Mouse (Mus musculus): ENCODE measurements around the gene Mpo. TPM values are rescaled to one million over a fixed set of nuclear protein-coding genes. Genes with fewer than 3 reads are reported as not detected.

Gene Mpo
- total and polyA plus RNA-seq, 2 experiments from 2014 or later = not detected

GRCm38 (mm10) chr11:87821502-87821901 is 28.1 kb downstream of the Mpo start:
- DNase-seq (ENCODE audit: low spot score) (no peak), ATAC-seq (ENCODE audit: low FRiP score) (no peak)
- H3K9ac ChIP-seq (replicated peaks; ENCODE audit: low read length, poor library complexity, severe bottlenecking) = no peak overlapping the region
- H3K4me2 ChIP-seq (ENCODE audit: low read depth, low read length, poor library complexity, severe bottlenecking) = no peak overlapping the region
- no peak overlapping the region for H3K27ac ChIP-seq (ENCODE audit: low read depth, low read length)
- TF ChIP-seq CTCF (IDR thresholded peaks at IDR 0.05) = no peak
- 49% methylated on average over 5 of the region's 5 CpGs for WGBS
- no peaks in the 10 kb centered on the region for H3K9me3 ChIP-seq (ENCODE audit: low read length)
- no peaks in the 10 kb centered on the region for H3K36me3 ChIP-seq (ENCODE audit: insufficient read depth, low read length)
- no peak overlapping the region for H3K4me3 ChIP-seq (ENCODE audit: low read depth, low read length)
- H3K4me1 ChIP-seq (ENCODE audit: insufficient read depth, low read length) = peaks cover 4% of the 10 kb centered on the region; the same call in 1 of the 2 replicates
- H3K27me3 ChIP-seq (ENCODE audit: insufficient read depth, low read length) = no peaks in the 10 kb centered on the region

GRCm38 (mm10) chr11:87828239-87828900 is 35.0 kb downstream of the Mpo start, which contains the start of gene Lpo:
Lpo (minus strand) TSS chr11:87828289.
- Histone ChIP-seq H3K27ac (ENCODE audit: low read depth, low read length) (0 out of 2 replicates have a peak within 1 kb of the TSS, but pooled peaks have one; percentile 26), H3K4me1 (ENCODE audit: insufficient read depth, low read length) (no peaks in the 10 kb centered on the region), H3K9ac (replicated peaks; ENCODE audit: low read length, poor library complexity, severe bottlenecking) (no peak within 1 kb of the TSS), H3K27me3 (ENCODE audit: insufficient read depth, low read length) (no peaks in the 10 kb centered on the region), H3K4me3 (ENCODE audit: low read depth, low read length) (no peak within 1 kb of the TSS), H3K36me3 (ENCODE audit: insufficient read depth, low read length) (no peaks in the 10 kb centered on the region), H3K9me3 (ENCODE audit: low read length) (no peaks in the 10 kb centered on the region), H3K4me2 (ENCODE audit: low read depth, low read length, poor library complexity, severe bottlenecking) (no peak within 1 kb of the TSS)
- WGBS = 21% methylated on average over 10 of the region's 10 CpGs
- no peak for TF ChIP-seq CTCF (IDR thresholded peaks at IDR 0.05)
- ATAC-seq (ENCODE audit: low FRiP score) (no peak; the same call in 1 of the 2 replicates), DNase-seq (ENCODE audit: low spot score) (peak; percentile 47)

GRCm38 (mm10) chr11:87840676-87841075 is 47.3 kb downstream of the Mpo start:
- Histone ChIP-seq H3K27me3 (ENCODE audit: insufficient read depth, low read length) (no peaks in the 10 kb centered on the region), H3K4me1 (ENCODE audit: insufficient read depth, low read length) (no peaks in the 10 kb centered on the region), H3K9me3 (ENCODE audit: low read length) (no peaks in the 10 kb centered on the region), H3K9ac (replicated peaks; ENCODE audit: low read length, poor library complexity, severe bottlenecking) (no peak overlapping the region), H3K36me3 (ENCODE audit: insufficient read depth, low read length) (no peaks in the 10 kb centered on the region), H3K27ac (ENCODE audit: low read depth, low read length) (no peak overlapping the region), H3K4me3 (ENCODE audit: low read depth, low read length) (no peak overlapping the region), H3K4me2 (ENCODE audit: low read depth, low read length, poor library complexity, severe bottlenecking) (no peak overlapping the region)
- DNase-seq (ENCODE audit: low spot score) = no peak
- TF ChIP-seq CTCF (IDR thresholded peaks at IDR 0.05) = no peak
- 91% methylated on average over 8 of the region's 8 CpGs for WGBS
- no peak for ATAC-seq (ENCODE audit: low FRiP score)

DNA sequence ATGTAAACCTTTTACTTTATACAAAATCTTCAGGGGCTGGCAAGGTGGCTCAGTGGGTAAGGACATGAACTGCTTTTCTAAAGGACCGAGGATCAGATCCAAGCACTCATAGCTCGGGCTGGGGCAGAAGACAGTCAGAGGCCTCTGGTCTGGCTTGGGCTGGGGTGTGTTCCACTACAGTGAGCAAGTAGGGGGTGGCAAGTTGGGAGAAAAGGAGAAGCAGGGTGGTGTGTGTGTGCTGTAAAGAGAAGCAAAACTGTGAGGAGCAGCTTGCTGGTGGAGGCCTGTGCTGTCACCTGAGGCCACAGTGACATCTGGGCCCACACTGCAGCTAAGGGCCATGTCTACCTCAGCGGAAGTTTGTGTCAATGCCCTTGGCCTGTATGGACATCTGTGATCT is 48.1 kb downstream of the Mpo start:
- Histone ChIP-seq H3K27me3 (ENCODE audit: insufficient read depth, low read length) (no peaks in the 10 kb centered on the region), H3K27ac (ENCODE audit: low read depth, low read length) (no peak overlapping the region), H3K9me3 (ENCODE audit: low read length) (no peaks in the 10 kb centered on the region), H3K9ac (replicated peaks; ENCODE audit: low read length, poor library complexity, severe bottlenecking) (no peak overlapping the region), H3K4me1 (ENCODE audit: insufficient read depth, low read length) (no peaks in the 10 kb centered on the region), H3K4me2 (ENCODE audit: low read depth, low read length, poor library complexity, severe bottlenecking) (no peak overlapping the region), H3K4me3 (ENCODE audit: low read depth, low read length) (no peak overlapping the region), H3K36me3 (ENCODE audit: insufficient read depth, low read length) (no peaks in the 10 kb centered on the region)
- 85% methylated on average over 3 of the region's 3 CpGs for WGBS
- DNase-seq (ENCODE audit: low spot score) = no peak
- ATAC-seq (ENCODE audit: low FRiP score) = no peak
- TF ChIP-seq CTCF (IDR thresholded peaks at IDR 0.05) = no peak

GRCm38 (mm10) chr11:87846968-87847600 is 53.7 kb downstream of the Mpo start:
- 78% methylated on average over 12 of the region's 12 CpGs for WGBS
- Histone ChIP-seq H3K9ac (replicated peaks; ENCODE audit: low read length, poor library complexity, severe bottlenecking) (no peak overlapping the region), H3K27ac (ENCODE audit: low read depth, low read length) (no peak overlapping the region), H3K9me3 (ENCODE audit: low read length) (no peaks in the 10 kb centered on the region), H3K4me2 (ENCODE audit: low read depth, low read length, poor library complexity, severe bottlenecking) (no peak overlapping the region), H3K36me3 (ENCODE audit: insufficient read depth, low read length) (no peaks in the 10 kb centered on the region), H3K4me1 (ENCODE audit: insufficient read depth, low read length) (no peaks in the 10 kb centered on the region), H3K4me3 (ENCODE audit: low read depth, low read length) (no peak overlapping the region), H3K27me3 (ENCODE audit: insufficient read depth, low read length) (no peaks in the 10 kb centered on the region)
- DNase-seq (ENCODE audit: low spot score) (no peak), ATAC-seq (ENCODE audit: low FRiP score) (no peak)
- no peak for TF ChIP-seq CTCF (IDR thresholded peaks at IDR 0.05)

GRCm38 (mm10) chr11:87847884-87848283 is 54.5 kb downstream of the Mpo start:
- Histone ChIP-seq H3K9ac (replicated peaks; ENCODE audit: low read length, poor library complexity, severe bottlenecking) (no peak overlapping the region), H3K4me3 (ENCODE audit: low read depth, low read length) (no peak overlapping the region), H3K9me3 (ENCODE audit: low read length) (no peaks in the 10 kb centered on the region), H3K36me3 (ENCODE audit: insufficient read depth, low read length) (no peaks in the 10 kb centered on the region), H3K27me3 (ENCODE audit: insufficient read depth, low read length) (no peaks in the 10 kb centered on the region), H3K4me1 (ENCODE audit: insufficient read depth, low read length) (no peaks in the 10 kb centered on the region), H3K27ac (ENCODE audit: low read depth, low read length) (no peak overlapping the region), H3K4me2 (ENCODE audit: low read depth, low read length, poor library complexity, severe bottlenecking) (no peak overlapping the region)
- TF ChIP-seq CTCF (IDR thresholded peaks at IDR 0.05) = no peak
- WGBS = 66% methylated on average over 6 of the region's 6 CpGs
- ATAC-seq (ENCODE audit: low FRiP score) = no peak
- DNase-seq (ENCODE audit: low spot score) = no peak
